Mouse (Mus musculus) heart, adult 2 months (tissue): ENCODE results near the gene Reck.
A peak's percentile ranks its signal among the peaks of the same experiment; 100 is the strongest.

Experiments
- CTCF ChIP-seq: fragments of 200-600 bp; IDR thresholded peaks from 2 replicates; pipeline ENCODE4 v1.8.1; 2022; ENCODE audit warnings: antibody characterized with exemption, mild to moderate bottlenecking, moderate library complexity
- EP300 ChIP-seq: fragments of 200-500 bp; IDR thresholded peaks from 2 replicates; pipeline ENCODE4 v1.6.1; 2011; ENCODE audit warnings: low read depth, low read length, control low read depth; ENCODE audit not compliant: insufficient read depth
- POLR2A ChIP-seq: fragments of 200-500 bp; IDR thresholded peaks from 2 replicates; pipeline ENCODE4 v1.6.1; 2011; ENCODE audit warnings: mild to moderate bottlenecking, low read depth, low read length, control low read depth; ENCODE audit not compliant: insufficient read depth

- 0 out of 2 replicates have a peak, but pooled peaks have one; percentile 8 for TF ChIP-seq CTCF
- TF ChIP-seq EP300 = no peak
- TF ChIP-seq POLR2A = no peak
These were observed 45.3 kb downstream of the Reck start for GRCm38 (mm10) chr4:43920602-43921001.
